Mouse (Mus musculus): ENCODE measurements at regions not wholly inside any gene's neighbourhood (a gene's known extent, or its start where the extent isn't known, plus 50 kb on each side); places are given as distances from the start of the nearest gene placed in this dataset.

DNA sequence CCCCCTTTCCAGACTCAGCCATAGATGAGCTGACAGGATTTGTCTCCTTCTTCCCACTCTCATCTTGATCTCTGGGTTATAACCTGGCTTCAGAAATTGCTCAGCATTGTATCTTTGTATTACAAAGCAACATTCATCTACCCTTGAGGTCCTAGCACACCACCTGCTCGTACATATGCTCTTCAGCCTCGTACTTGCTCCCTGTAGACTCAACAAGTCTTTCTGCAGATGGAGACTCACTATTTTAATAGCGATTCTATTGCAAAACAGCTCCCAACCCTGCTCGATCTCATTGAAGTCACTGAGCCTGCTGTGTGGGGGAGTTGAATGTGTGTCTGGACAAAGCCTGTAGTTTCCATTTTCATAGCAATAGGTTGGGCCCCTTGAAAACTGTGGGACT is 535.2 kb upstream of the Auts2 start:
- TF ChIP-seq GATA1 (IDR thresholded peaks at IDR 0.05; ENCODE audit: borderline replicate concordance, low read length) (no peak), FLI1 (IDR thresholded peaks at IDR 0.05; ENCODE audit: low read length) (no peak)

All from megakaryocyte, embryonic 14.5 days (primary cell).